Mouse (Mus musculus) intestine, embryonic 16.5 days (tissue): ENCODE measurements around the gene Lars2. TPM values are rescaled to one million over a fixed set of nuclear protein-coding genes. Genes with fewer than 3 reads are reported as not detected.
"Not testable (repeated sequence)": the region's sequence is repeated elsewhere in the genome, so short reads cannot be mapped to it uniquely, and the experiment has no call there.

Experiments used
- ATAC-seq: fragments of 200-750 bp; cut with Nextera tagmentation; 2 replicates; pipeline ENCODE4 v1.8.0; 2017; ENCODE audit warnings: moderate TSS enrichment, moderate library complexity
- H3K27ac ChIP-seq: fragments of 300-500 bp; sonication (generic); 2 replicates; pipeline ENCODE4 v1.5.1; 2014; ENCODE audit warnings: mild to moderate bottlenecking, low read length
- H3K27me3 ChIP-seq: fragments of 300-500 bp; sonication (generic); replicated peaks from 2 replicates; pipeline ENCODE4 v1.6.1; 2014; ENCODE audit warnings: low read length, control low read depth, mixed read lengths; ENCODE audit not compliant: control insufficient read depth, insufficient read depth
- H3K36me3 ChIP-seq: fragments of 300-500 bp; sonication (generic); 2 replicates; pipeline ENCODE4 v1.6.1; 2014; ENCODE audit warnings: low read length, control low read depth; ENCODE audit not compliant: control insufficient read depth, insufficient read depth
- H3K4me1 ChIP-seq: fragments of 300-500 bp; sonication (generic); 2 replicates; pipeline ENCODE4 v1.6.1; 2014; ENCODE audit warnings: low read length, control low read depth, mixed read lengths; ENCODE audit not compliant: control insufficient read depth, insufficient read depth
- H3K4me2 ChIP-seq: fragments of 300-500 bp; sonication (generic); 2 replicates; pipeline ENCODE4 v1.6.1; 2014; ENCODE audit warnings: low read depth, low read length, control low read depth
- H3K4me3 ChIP-seq: fragments of 300-500 bp; sonication (generic); 2 replicates; pipeline ENCODE4 v1.5.1; 2014; ENCODE audit warnings: mild to moderate bottlenecking, low read length
- H3K9ac ChIP-seq: fragments of 300-500 bp; sonication (generic); 2 replicates; pipeline ENCODE4 v1.6.1; 2014; ENCODE audit warnings: low read depth, low read length
- H3K9me3 ChIP-seq: fragments of 300-500 bp; sonication (generic); 2 replicates; pipeline ENCODE4 v1.6.1; 2016; ENCODE audit warnings: low read length, control low read depth; ENCODE audit not compliant: control insufficient read depth
- WGBS: fragments of 180-500 bp; shearing (Covaris S2); extraction: QIAGEN DNeasy Blood & Tissue Kit; methylation state at CpG from one replicate; pipeline ENCODE4 v1.1.7; 2014; 5-methylcytosine and 5-hydroxymethylcytosine counted together
- polyA plus RNA-seq: library from polyadenylated mRNA; unstranded; fragments of >200 nt; fragmentation: Nextera tagmentation; extraction: Ambion mirVana; gene quantifications from 2 replicates; pipeline ENCODE4 v1.2.1, GENCODE M21; 2015

Lars2 gene
- polyA plus RNA-seq, 1 experiment from 2014 or later: 508 TPM

DNA sequence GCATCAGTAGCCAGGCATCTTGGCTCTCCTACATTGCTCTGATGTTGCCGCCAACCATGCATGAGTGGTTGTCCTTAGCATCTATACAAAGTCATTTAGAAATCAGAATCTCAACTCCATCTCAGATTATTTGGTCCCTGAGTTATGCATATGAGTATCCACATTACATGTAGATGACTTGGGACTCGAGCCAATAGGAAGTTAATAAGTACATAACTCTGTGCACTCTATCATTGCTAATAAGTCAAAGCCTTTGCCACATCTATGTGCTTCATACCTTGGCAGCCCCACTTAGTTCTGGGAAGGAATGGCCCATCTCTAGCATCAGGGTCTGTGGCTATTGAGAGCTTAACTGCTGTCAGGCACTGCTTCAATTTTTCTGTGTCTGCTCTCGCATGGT lies 23.7 kb upstream of the Lars2 start:
- Histone ChIP-seq H3K9me3 (no peaks in the 10 kb centered on the region), H3K27me3 (no peaks in the 10 kb centered on the region), H3K9ac (no peak overlapping the region), H3K27ac (no peak overlapping the region), H3K36me3 (no peaks in the 10 kb centered on the region), H3K4me3 (no peak overlapping the region), H3K4me1 (no peaks in the 10 kb centered on the region), H3K4me2 (no peak overlapping the region)
- no peak for ATAC-seq
- WGBS: 65% methylated on average over 3 of the region's 3 CpGs

DNA sequence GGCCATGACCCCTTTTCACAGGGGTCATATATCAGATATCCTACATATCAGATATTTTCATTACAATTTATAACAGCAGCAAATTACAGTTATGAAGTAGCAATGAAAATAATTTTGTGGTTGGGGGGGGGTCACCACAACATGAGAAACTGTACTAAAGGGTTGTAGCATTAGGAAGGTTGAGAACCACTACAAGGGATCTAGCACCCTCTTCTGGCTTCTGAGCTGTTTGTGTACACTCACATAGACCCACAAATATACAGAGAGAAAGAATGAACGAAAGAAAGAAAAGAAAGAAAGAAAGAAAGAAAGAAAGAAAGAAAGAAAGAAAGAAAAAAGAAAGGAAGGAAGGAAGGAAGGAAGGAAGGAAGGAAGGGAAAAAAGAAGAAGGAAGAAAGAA lies 17.4 kb upstream of the Lars2 start:
- H3K36me3 ChIP-seq, ATAC-seq, H3K27ac ChIP-seq, H3K27me3 ChIP-seq, H3K4me1 ChIP-seq, H3K4me2 ChIP-seq, H3K9me3 ChIP-seq, H3K4me3 ChIP-seq, H3K9ac ChIP-seq: not testable (repeated sequence)
- 92% methylated on average over 1 of the region's 1 CpGs for WGBS

DNA sequence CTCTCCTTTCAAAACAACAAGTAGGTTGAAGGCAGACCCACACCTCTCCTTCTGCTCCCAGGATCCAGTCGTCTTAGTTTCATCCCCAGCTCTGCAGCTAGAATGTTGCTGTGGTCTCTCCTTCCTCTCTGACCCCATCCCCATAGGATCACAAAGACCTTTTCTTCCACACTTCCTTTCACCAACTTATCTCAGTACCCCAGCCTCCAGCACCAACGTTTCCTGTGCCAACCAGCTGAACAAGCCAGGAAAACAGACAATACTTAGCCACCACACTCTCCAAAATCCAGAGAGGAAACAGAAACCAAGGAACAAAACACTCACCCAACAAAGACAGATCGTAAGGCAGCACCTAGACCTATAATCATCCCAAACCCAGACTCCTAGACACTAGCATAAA lies 6.7 kb upstream of the Lars2 start:
- WGBS: 59% methylated on average over 3 of the region's 3 CpGs
- H3K9ac ChIP-seq: no peak overlapping the region
- ATAC-seq: no peak
- H3K27ac ChIP-seq: no peak overlapping the region
- no peaks in the 10 kb centered on the region for H3K36me3 ChIP-seq
- H3K4me3 ChIP-seq: no peak overlapping the region
- no peaks in the 10 kb centered on the region for H3K27me3 ChIP-seq
- H3K4me2 ChIP-seq: no peak overlapping the region
- H3K4me1 ChIP-seq: no peaks in the 10 kb centered on the region
- no peaks in the 10 kb centered on the region for H3K9me3 ChIP-seq

DNA sequence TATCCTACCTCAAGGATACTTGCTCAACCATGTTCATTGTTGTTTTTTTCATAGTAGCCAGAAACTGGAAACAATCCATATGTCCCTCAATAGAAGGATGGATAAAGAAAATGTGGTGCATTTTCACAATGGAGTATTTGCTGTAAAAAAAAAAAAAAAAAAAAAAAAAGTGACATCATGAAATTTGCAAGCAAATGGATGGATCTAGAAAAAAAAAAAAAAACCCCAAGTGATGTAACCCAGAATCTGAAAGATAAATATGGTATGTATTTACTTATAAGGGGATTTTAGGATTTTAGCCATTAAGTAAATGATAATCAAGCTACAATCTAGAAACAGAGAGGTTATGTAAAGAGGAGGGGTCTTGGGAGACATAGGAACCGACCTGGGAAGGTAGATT lies 1.4 kb upstream of the Lars2 start:
- Histone ChIP-seq H3K27ac (no peak overlapping the region), H3K4me1 (peaks cover 16% of the 10 kb centered on the region), H3K9ac (no peak overlapping the region), H3K27me3 (no peaks in the 10 kb centered on the region), H3K9me3 (no peaks in the 10 kb centered on the region), H3K4me3 (no peak overlapping the region), H3K4me2 (no peak overlapping the region), H3K36me3 (no peaks in the 10 kb centered on the region)
- 54% methylated on average over 1 of the region's 1 CpGs for WGBS
- no peak for ATAC-seq

DNA sequence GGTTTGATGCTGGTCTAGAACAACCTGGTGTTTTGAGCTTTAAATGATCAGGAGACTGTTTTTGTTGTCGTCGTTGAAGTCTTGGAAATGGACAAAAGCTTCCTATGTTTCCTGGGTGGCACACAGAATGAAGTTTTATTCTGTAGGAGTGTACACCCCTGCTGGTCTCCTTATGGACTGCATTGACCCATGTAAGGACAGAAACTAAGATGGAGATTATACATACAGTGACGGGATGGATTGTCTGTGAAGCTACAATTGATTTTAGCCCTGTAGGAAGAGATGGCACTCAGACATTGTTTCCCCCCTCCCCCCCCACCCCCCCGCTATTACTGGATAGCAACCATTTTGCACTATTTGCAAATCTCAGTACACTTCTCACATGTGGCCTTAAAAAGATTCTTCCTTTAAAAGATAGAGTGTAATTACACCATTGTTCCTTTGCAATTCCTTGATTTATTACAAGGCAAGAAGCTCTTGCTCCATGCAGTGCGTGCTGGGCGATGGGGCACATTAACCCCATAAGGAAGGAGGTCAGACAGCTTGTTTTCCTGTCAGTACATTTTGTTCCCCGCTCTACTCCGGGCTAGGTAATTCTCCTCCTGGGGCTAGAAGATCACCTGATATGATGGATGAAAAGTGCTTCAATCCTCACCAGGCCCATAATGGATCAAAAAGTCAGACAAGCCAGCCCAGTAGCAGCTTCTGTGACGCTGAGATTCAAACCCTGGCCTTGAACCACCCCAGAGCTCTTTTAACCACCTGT lies 602 bp upstream of the Lars2 start:
- no peaks in the 10 kb centered on the region for H3K27me3 ChIP-seq
- H3K36me3 ChIP-seq: no peaks in the 10 kb centered on the region
- H3K4me2 ChIP-seq: peak overlapping the region; percentile 61
- peak; percentile 77 for ATAC-seq
- peak overlapping the region; percentile 85 for H3K9ac ChIP-seq
- H3K4me1 ChIP-seq: peaks cover 16% of the 10 kb centered on the region
- peak overlapping the region; percentile 28 for H3K27ac ChIP-seq
- H3K4me3 ChIP-seq: peak overlapping the region; percentile 92
- 27% methylated on average over 9 of the region's 9 CpGs for WGBS
- no peaks in the 10 kb centered on the region for H3K9me3 ChIP-seq

DNA sequence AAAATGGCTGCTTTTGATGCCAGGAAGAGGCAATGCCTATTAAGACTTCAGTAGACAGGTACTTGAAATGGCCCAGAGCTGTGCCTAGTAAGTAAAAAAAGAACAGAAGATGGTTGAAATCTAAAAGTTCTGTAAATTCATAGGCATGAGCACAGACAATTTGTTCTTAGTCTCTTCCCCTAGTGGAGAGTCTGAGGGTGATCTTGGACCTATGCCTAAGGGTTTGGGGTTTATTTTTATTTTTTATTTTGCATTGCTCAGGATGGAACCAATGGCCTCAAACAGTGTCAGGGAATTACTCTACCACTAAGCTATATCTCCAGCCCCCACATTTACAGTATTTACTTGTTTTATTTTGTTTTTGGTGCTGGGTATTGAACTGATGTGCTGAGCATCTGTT lies 909 bp downstream of the Lars2 start:
- H3K4me3 ChIP-seq: peak overlapping the region; percentile 92
- H3K9me3 ChIP-seq: no peaks in the 10 kb centered on the region
- peak overlapping the region; percentile 61 for H3K4me2 ChIP-seq
- H3K27ac ChIP-seq: no peak overlapping the region; the same call in 1 of the 2 replicates
- H3K27me3 ChIP-seq: no peaks in the 10 kb centered on the region
- peaks cover 16% of the 10 kb centered on the region for H3K4me1 ChIP-seq
- H3K9ac ChIP-seq: peak overlapping the region; percentile 85
- H3K36me3 ChIP-seq: no peaks in the 10 kb centered on the region
- ATAC-seq: no peak

DNA sequence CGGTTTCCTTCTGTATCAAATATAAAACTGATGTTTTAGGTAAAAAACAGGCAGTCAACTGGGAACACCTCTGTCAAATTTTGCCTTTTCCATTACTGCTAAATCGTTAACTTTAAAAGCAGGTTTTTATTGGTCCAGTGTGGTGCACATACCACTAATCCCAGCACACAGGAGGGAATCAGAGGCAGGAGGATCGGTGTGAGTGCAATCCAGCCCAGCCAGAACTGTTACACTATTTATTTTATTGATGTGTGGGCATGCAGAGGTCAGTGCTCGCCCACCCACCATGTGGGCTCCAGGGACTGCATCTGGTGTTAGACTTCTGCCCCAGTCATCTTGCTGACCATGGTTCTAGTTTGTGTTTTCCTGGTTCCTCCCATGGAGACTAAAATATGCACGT lies 15.7 kb downstream of the Lars2 start:
- Histone ChIP-seq H3K9me3 (no peaks in the 10 kb centered on the region), H3K4me1 (no peaks in the 10 kb centered on the region), H3K4me3 (no peak overlapping the region), H3K9ac (no peak overlapping the region), H3K36me3 (no peaks in the 10 kb centered on the region; the same call in 1 of the 2 replicates), H3K27me3 (no peaks in the 10 kb centered on the region), H3K27ac (no peak overlapping the region), H3K4me2 (no peak overlapping the region)
- ATAC-seq: no peak
- 49% methylated on average over 5 of the region's 5 CpGs for WGBS

DNA sequence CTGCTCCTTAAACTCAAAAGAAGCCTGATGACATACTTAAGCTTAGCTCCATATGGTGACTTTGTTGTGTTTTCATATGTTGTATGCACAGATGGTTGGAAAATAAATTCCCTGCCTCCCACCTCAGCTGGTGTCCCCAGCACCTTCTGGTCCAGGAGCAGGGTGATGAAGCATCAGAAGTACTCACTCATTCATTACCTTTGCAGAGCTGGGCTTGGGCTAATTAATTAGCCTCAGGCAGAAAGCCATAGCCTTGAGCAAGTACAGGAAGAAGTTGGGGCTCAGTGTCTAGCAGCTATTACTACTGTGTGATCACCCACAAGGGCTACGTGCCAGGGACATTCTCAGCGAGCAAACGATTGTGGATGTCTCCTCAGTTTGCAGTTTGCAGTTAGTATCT lies 18.0 kb downstream of the Lars2 start:
- ATAC-seq: no peak
- WGBS: 85% methylated on average over 3 of the region's 3 CpGs
- Histone ChIP-seq H3K4me1 (no peaks in the 10 kb centered on the region), H3K9me3 (no peaks in the 10 kb centered on the region), H3K9ac (no peak overlapping the region), H3K36me3 (no peaks in the 10 kb centered on the region; the same call in 1 of the 2 replicates), H3K4me2 (no peak overlapping the region), H3K27me3 (no peaks in the 10 kb centered on the region), H3K27ac (no peak overlapping the region), H3K4me3 (no peak overlapping the region)

DNA sequence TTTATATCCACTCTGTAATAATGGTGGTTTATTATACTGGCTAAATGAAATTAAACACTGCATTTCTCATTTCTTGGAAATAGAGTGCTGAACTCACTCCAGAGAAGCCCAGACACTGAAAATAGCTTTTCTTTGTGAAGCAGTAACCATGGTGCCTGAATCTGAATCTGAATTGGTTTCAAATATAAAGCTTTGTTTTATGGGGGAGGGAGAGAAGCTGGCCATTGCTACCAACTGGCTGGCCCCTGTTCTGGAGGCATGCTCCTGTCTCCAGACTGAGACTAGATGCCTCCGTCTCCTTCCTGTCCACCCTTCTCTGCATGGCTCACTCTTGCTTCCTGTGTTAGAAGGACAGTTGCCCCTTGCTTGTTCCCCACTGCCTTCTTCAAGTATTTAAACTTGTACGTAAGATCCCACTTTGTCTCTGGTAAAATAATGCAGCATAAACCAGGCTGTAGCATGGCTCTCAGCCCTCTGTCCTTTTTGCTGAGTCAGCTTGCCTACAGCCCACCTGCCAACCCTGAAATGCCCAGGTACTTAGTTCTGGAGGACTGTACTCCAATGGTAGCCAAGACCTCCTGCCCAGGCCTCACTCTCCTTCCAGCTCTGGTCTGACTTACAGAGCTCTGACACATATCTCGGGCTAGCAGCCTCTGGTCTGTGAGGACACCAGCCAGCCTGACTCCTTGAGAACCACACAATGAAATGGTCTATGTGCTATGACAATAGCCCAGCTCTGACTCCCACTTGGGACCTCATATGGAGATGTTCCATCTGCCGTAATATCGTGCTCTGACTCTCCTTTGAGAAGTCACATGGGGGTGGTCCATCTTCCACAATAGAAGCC lies 18.8 kb downstream of the Lars2 start:
- Histone ChIP-seq H3K27ac (no peak overlapping the region), H3K4me2 (no peak overlapping the region), H3K36me3 (no peaks in the 10 kb centered on the region; the same call in 1 of the 2 replicates), H3K4me1 (0 out of 2 replicates have a peak, but pooled peaks cover 2% of the 10 kb centered on the region), H3K9me3 (no peaks in the 10 kb centered on the region), H3K4me3 (no peak overlapping the region), H3K27me3 (no peaks in the 10 kb centered on the region), H3K9ac (no peak overlapping the region)
- WGBS: 79% methylated on average over 5 of the region's 5 CpGs
- no peak for ATAC-seq
